Mouse (Mus musculus) limb, embryonic 15.5 days (tissue): ENCODE measurements at regions not wholly inside any gene's neighbourhood (a gene's known extent, or its start where the extent isn't known, plus 50 kb on each side); places are given as distances from the start of the nearest gene placed in this dataset.

Source experiments
- ATAC-seq: fragments of 200-750 bp; cut with Nextera tagmentation; 2 replicates; pipeline ENCODE4 v1.8.0; 2017; ENCODE audit warnings: low read depth, moderate TSS enrichment; ENCODE audit not compliant: insufficient number of reproducible peaks, low FRiP score, low TSS enrichment
- H3K27ac ChIP-seq: fragments of 300-500 bp; sonication (generic); 2 replicates; pipeline ENCODE4 v1.5.1; 2015; ENCODE audit warnings: moderate library complexity, mild to moderate bottlenecking, inconsistent platforms
- H3K27me3 ChIP-seq: fragments of 300-500 bp; sonication (generic); 2 replicates; pipeline ENCODE4 v1.6.1; 2015; ENCODE audit warnings: inconsistent platforms
- H3K36me3 ChIP-seq: fragments of 300-500 bp; sonication (generic); 2 replicates; pipeline ENCODE4 v1.6.1; 2015; ENCODE audit warnings: inconsistent platforms
- H3K4me1 ChIP-seq: fragments of 300-500 bp; sonication (generic); 2 replicates; pipeline ENCODE4 v1.6.1; 2015; ENCODE audit warnings: inconsistent platforms
- H3K4me2 ChIP-seq: fragments of 300-500 bp; sonication (generic); 2 replicates; pipeline ENCODE4 v1.6.1; 2015; ENCODE audit warnings: mild to moderate bottlenecking, inconsistent platforms
- H3K4me3 ChIP-seq: fragments of 300-500 bp; sonication (generic); 2 replicates; pipeline ENCODE4 v1.5.1; 2015; ENCODE audit warnings: mild to moderate bottlenecking, inconsistent platforms
- H3K9ac ChIP-seq: fragments of 300-500 bp; sonication (generic); 2 replicates; pipeline ENCODE4 v1.6.1; 2015; ENCODE audit warnings: inconsistent platforms
- H3K9me3 ChIP-seq: fragments of 300-500 bp; sonication (generic); 2 replicates; pipeline ENCODE4 v1.6.1; 2016; ENCODE audit warnings: inconsistent platforms
- WGBS: fragments of 180-500 bp; shearing (Covaris S2); methylation state at CpG from one replicate; pipeline ENCODE4 v1.1.7; 2015; 5-methylcytosine and 5-hydroxymethylcytosine counted together

DNA sequence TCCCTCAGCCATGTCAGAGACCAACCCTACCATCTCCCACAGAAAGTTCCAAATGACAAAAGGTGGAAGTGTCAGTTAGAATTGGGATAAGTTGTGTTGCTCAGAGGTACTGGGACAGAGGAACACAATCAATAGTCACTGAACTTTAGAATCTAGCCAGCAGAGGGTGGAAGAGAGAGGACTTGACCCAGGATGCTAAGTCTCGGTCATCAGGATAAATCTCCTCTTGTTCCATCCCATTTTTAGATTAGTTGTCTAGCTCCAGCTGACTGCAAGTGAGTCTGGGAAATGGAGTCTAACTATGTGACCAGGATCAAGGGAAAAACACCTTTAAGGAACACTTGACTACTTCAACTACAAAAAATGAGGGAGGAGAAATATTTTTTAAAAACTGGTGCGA is 91.5 kb downstream of the Fam84b start:
- Histone ChIP-seq H3K9me3 (no peaks in the 10 kb centered on the region), H3K27ac (no peak overlapping the region), H3K4me2 (no peak overlapping the region), H3K4me3 (no peak overlapping the region), H3K9ac (no peak overlapping the region), H3K4me1 (0 out of 2 replicates have a peak, but pooled peaks cover 4% of the 10 kb centered on the region), H3K36me3 (no peaks in the 10 kb centered on the region), H3K27me3 (no peaks in the 10 kb centered on the region)
- no peak for ATAC-seq
- WGBS = 72% methylated on average over 2 of the region's 2 CpGs

DNA sequence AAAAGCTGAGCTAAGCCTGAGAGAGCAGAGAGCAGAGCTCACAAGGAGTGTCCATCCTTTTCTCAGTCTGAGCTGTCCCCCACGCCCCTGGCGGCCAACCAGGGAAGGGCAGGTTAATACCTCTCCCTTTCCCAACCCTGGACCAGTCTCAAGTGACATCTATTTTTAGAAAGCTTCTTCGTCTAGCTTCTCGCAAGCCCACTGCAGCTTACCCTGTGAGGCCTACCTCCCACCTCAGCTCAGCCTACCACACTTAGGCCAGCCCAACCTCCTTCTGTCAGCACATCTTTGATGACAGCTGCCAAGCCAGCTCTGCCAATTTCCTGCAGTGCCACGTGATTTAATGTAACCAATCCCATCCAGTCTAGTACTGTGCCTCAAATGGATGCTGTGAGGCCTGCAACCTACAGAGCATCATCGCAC is 93.6 kb downstream of the Fam84b start:
- 0 out of 2 replicates have a peak, but pooled peaks have one; percentile 35 for ATAC-seq
- Histone ChIP-seq H3K36me3 (no peaks in the 10 kb centered on the region), H3K9ac (no peak overlapping the region), H3K9me3 (no peaks in the 10 kb centered on the region), H3K27me3 (no peaks in the 10 kb centered on the region), H3K4me1 (0 out of 2 replicates have a peak, but pooled peaks cover 4% of the 10 kb centered on the region), H3K27ac (no peak overlapping the region), H3K4me3 (no peak overlapping the region), H3K4me2 (no peak overlapping the region)
- 28% methylated on average over 6 of the region's 6 CpGs for WGBS

DNA sequence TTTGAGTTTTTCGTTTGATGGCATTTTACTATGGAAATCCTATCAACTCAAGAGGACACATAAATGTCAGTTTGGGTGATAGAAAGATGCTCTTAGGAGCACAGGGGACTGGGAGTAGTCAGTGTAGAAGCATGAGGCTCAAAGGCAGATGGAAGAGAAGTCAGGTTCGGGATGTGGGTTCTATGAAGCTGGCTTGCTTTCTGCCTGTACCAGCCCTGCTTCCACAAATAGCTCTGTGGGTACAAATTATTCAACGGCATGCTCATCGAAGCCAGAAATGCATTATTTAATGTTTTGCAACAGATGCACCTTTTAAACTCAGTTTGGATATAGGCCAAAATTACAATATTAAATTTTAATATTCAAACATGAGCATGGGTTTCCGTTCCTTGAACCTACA is 99.3 kb downstream of the Fam84b start:
- no peak overlapping the region for H3K9ac ChIP-seq
- no peak overlapping the region for H3K4me3 ChIP-seq
- no peak for ATAC-seq
- H3K27ac ChIP-seq = no peak overlapping the region
- H3K27me3 ChIP-seq = no peaks in the 10 kb centered on the region
- WGBS = 84% methylated on average over 5 of the region's 5 CpGs
- no peak overlapping the region for H3K4me2 ChIP-seq
- no peaks in the 10 kb centered on the region for H3K4me1 ChIP-seq
- H3K9me3 ChIP-seq = no peaks in the 10 kb centered on the region
- H3K36me3 ChIP-seq = no peaks in the 10 kb centered on the region

DNA sequence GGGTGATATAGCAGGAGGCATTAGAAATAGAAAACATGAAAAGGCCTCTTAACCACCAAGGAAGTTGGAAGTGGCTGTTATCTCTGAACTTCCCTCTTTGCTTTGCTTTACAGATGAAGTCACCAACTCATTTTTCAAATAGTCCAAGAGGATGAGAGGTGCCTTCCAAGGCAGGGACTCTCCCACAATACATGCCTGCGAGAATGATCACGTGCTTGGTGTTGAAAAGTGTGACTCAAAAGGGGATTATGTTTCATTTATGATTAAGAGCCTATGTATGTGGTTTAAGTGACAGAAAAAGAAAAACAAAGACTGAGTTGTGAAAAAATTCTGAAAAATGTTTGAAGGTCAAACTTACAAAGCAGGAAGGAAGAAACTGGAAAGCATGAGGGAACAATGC is 114.0 kb downstream of the Fam84b start:
- H3K36me3 ChIP-seq = no peaks in the 10 kb centered on the region
- no peak overlapping the region for H3K4me3 ChIP-seq
- H3K27ac ChIP-seq = no peak overlapping the region
- no peaks in the 10 kb centered on the region for H3K9me3 ChIP-seq
- H3K4me2 ChIP-seq = no peak overlapping the region
- no peaks in the 10 kb centered on the region for H3K4me1 ChIP-seq
- WGBS = 59% methylated on average over 2 of the region's 2 CpGs
- no peak overlapping the region for H3K9ac ChIP-seq
- no peaks in the 10 kb centered on the region for H3K27me3 ChIP-seq
- no peak for ATAC-seq

DNA sequence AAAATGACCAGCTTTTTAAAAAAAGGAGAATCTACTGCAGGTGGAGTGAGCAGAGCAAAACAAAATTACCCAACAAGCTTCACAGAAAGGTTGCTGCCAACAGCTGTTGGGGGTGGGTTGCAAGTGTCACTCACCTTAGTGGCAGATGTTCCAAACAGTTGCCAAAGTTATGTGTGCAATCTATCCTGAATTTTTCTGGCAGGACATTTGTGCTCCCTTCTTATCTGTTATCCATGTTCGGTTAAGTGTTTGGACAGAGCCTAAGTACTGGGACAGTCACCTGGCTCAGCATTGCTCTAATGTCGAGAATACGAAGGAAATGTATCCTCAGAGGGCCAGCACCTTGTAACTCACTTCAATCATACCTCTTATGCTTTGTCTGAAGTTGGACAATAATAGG is 115.3 kb downstream of the Fam84b start:
- H3K36me3 ChIP-seq = no peaks in the 10 kb centered on the region
- no peak overlapping the region for H3K27ac ChIP-seq
- no peak overlapping the region for H3K4me2 ChIP-seq
- H3K9ac ChIP-seq = no peak overlapping the region
- no peaks in the 10 kb centered on the region for H3K27me3 ChIP-seq
- ATAC-seq = no peak
- 75% methylated on average over 3 of the region's 3 CpGs for WGBS
- H3K4me3 ChIP-seq = no peak overlapping the region
- no peaks in the 10 kb centered on the region for H3K4me1 ChIP-seq
- H3K9me3 ChIP-seq = no peaks in the 10 kb centered on the region

DNA sequence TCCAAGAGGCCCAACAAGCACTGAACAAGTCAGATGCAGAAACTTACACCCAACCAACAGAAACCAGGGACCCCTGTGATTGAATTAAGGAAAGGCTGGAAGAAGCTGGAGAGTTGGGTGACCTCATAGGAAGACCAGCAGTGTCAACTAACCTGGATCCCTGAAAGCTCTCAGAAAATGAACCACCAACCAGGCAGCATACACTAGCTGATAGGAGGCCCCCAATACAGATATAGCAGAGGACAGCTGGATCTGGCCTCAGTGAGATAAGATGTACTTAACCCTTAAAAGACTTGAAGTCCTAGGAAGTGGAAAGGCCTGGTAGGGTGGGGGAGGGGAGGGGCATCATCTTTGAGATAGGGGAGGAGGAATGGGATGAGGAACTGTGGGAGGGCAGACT is 121.2 kb downstream of the Fam84b start:
- H3K4me1 ChIP-seq = no peaks in the 10 kb centered on the region
- H3K27me3 ChIP-seq = no peaks in the 10 kb centered on the region
- H3K27ac ChIP-seq = no peak overlapping the region
- H3K4me2 ChIP-seq = no peak overlapping the region
- ATAC-seq = no peak
- no peak overlapping the region for H3K4me3 ChIP-seq
- no peaks in the 10 kb centered on the region for H3K9me3 ChIP-seq
- no peaks in the 10 kb centered on the region for H3K36me3 ChIP-seq
- H3K9ac ChIP-seq = no peak overlapping the region

DNA sequence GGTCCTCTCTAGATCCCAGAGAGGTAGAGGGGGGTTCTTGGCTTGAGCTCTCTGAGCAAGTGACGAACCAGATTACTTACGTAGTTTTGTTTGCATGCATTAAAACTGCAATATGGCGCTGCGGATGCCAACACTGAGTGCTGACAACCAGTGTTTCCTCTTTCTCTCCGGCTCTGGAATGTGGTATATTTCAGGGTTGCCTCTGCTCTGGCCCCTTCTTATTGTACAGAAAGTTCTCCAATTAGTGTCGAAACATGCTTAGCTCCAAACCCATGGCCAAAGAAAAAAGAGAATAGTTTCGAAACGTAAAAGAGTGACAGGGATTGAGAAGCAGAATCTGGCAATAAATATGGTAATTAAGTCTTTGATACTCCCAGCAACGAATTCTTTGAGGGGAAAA is 124.8 kb downstream of the Fam84b start:
- Histone ChIP-seq H3K4me3 (no peak overlapping the region), H3K36me3 (no peaks in the 10 kb centered on the region), H3K27me3 (no peaks in the 10 kb centered on the region), H3K4me1 (no peaks in the 10 kb centered on the region), H3K9me3 (no peaks in the 10 kb centered on the region), H3K27ac (no peak overlapping the region), H3K4me2 (no peak overlapping the region), H3K9ac (no peak overlapping the region)
- WGBS = 50% methylated on average over 9 of the region's 9 CpGs
- ATAC-seq = no peak

DNA sequence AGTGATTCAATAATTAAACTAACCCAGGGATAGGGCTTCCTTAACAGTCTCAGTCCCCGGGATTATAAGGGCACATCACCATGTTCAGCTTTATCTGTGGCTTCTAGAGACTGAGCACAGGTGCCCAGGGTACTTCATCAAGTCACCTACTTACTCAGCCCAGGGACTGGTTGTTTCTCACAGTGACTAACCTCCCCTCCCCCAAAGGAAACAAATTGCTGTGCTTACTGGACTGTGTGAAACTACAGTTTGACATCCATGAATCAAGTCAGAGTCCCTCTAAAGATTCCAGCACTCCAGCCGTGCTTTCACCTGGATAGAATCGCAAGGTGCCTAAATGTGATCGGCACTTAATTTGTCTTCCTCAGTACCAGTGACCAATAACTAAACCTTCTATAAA is 125.2 kb downstream of the Fam84b start:
- ATAC-seq = no peak
- 78% methylated on average over 4 of the region's 4 CpGs for WGBS
- Histone ChIP-seq H3K9ac (no peak overlapping the region), H3K4me3 (no peak overlapping the region), H3K27ac (no peak overlapping the region), H3K4me2 (no peak overlapping the region), H3K4me1 (no peaks in the 10 kb centered on the region), H3K36me3 (no peaks in the 10 kb centered on the region), H3K9me3 (no peaks in the 10 kb centered on the region), H3K27me3 (no peaks in the 10 kb centered on the region)

DNA sequence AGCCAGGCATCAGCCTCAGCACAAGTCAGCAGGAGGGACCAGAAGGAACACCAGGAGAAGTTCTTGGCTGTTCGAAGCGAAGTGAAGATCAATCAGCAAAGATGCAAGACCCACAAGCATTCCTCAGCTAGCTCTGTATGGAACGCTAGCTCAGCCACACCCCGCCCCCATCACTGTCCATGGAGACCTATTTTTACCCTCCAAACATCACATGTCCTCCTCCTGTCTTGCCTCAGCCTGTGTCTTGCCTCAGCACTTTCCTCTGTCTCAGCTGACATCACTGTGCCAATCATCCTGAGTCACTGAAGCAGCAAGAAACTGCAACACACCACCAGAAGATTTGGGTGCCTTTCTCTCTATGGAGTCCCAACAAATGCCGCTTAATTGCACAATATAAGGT is 134.2 kb downstream of the Fam84b start:
- ATAC-seq = no peak
- H3K9me3 ChIP-seq = no peaks in the 10 kb centered on the region
- no peak overlapping the region for H3K4me3 ChIP-seq
- no peak overlapping the region for H3K4me2 ChIP-seq
- WGBS = 91% methylated on average over 5 of the region's 5 CpGs
- no peak overlapping the region for H3K27ac ChIP-seq
- H3K36me3 ChIP-seq = no peaks in the 10 kb centered on the region
- no peaks in the 10 kb centered on the region for H3K4me1 ChIP-seq
- H3K9ac ChIP-seq = no peak overlapping the region
- H3K27me3 ChIP-seq = no peaks in the 10 kb centered on the region

DNA sequence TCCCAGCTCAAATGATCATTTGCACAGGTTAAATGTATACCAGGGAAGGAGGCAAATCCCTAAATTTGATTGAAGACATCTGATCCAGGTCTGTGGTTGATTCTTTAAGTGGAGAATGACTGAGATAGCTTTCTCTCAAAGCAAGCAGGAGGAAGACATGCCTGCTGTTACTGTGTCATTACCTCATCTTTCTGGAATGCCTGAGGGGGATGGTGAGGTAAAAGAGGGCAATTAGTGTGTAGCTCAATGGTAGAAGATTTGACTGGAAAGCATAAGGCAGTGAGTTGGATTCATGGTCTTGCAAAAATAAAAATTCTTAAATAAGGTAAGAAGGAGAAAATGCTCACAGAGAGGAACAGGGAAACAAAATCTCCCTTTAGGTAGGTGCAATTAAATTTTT is 144.9 kb downstream of the Fam84b start:
- Histone ChIP-seq H3K9ac (no peak overlapping the region), H3K4me2 (no peak overlapping the region)

DNA sequence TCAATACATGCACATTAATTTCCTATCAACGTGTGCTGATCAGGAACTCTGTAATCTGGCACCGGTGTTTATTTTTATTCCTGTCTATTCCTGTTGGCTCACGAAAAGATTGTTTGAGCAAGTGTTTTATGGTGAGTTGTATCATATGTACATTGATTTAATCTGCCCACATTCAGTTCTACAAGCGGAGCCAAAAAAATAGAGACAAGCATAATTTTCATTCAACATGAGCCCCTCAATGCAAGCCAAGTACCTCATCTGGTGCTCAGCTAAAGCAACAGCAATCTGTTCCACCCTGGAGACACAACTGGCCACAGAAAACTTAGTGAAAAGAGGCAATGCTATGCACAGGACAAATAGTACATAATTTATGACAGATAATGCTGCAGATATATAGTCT is 147.6 kb downstream of the Fam84b start:
- no peak for ATAC-seq
- Histone ChIP-seq H3K9me3 (no peaks in the 10 kb centered on the region), H3K4me1 (no peaks in the 10 kb centered on the region), H3K4me3 (no peak overlapping the region), H3K27ac (no peak overlapping the region), H3K9ac (no peak overlapping the region), H3K4me2 (no peak overlapping the region), H3K27me3 (no peaks in the 10 kb centered on the region), H3K36me3 (no peaks in the 10 kb centered on the region)
- WGBS = 53% methylated on average over 4 of the region's 4 CpGs

More for the DNA sequence above, 144.9 kb downstream of the Fam84b start:
- no peak overlapping the region for H3K27ac ChIP-seq
- H3K9me3 ChIP-seq = no peaks in the 10 kb centered on the region
- no peaks in the 10 kb centered on the region for H3K36me3 ChIP-seq
- no peaks in the 10 kb centered on the region for H3K4me1 ChIP-seq
- no peaks in the 10 kb centered on the region for H3K27me3 ChIP-seq
- no peak overlapping the region for H3K4me3 ChIP-seq
- no peak for ATAC-seq

DNA sequence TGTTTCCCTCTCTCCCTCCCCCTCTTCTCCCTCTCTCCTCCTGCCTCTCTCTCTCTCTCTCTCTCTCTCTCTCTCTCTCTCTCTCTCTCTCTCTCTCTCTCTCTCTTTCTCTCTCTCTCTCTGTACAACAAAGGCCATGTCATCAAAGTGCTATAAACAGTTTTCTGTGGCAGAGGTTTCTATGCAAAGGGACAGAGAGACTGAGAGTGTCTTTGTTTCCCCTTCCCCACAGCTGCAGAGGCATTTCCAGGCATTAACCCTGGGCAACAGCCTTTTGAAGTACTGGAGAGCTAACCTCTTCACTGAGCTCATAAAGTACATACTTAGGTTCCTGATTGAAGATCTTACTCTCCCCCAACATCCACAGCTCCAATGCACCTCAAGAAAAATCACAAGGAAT is 152.3 kb downstream of the Fam84b start:
- H3K27ac ChIP-seq = no peak overlapping the region
- H3K9me3 ChIP-seq = no peaks in the 10 kb centered on the region
- no peaks in the 10 kb centered on the region for H3K4me1 ChIP-seq
- H3K27me3 ChIP-seq = no peaks in the 10 kb centered on the region
- H3K9ac ChIP-seq = no peak overlapping the region
- no peak overlapping the region for H3K4me2 ChIP-seq
- no peak overlapping the region for H3K4me3 ChIP-seq
- ATAC-seq = no peak
- no peaks in the 10 kb centered on the region for H3K36me3 ChIP-seq

DNA sequence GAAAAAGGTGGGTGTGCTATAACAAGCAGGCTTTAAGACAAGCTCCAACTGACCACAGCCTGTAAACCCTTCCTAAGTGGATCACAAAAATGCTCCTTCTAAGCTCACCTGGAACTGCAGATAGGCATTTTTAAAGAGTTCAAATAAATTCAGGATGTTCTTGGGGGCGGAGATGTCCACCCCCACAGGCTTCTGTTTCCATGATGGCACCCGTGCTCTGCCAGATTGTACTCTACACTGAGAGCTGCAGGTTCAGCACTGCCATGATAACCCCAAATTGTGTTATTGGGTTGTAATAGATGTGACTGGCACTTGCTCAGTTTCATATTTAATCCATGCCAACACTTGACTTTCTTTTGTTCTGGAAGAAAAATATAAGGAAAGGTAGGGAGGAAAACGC is 158.8 kb downstream of the Fam84b start:
- 88% methylated on average over 3 of the region's 3 CpGs for WGBS
- Histone ChIP-seq H3K4me3 (no peak overlapping the region), H3K9ac (no peak overlapping the region), H3K4me2 (no peak overlapping the region), H3K4me1 (no peaks in the 10 kb centered on the region), H3K9me3 (no peaks in the 10 kb centered on the region), H3K36me3 (no peaks in the 10 kb centered on the region), H3K27ac (no peak overlapping the region), H3K27me3 (no peaks in the 10 kb centered on the region)
- ATAC-seq = no peak
